Mouse (Mus musculus) embryonic fibroblast, embryonic 13.5 days (primary cell): ENCODE results near the gene Scml4.

Source experiments
- CTCF ChIP-seq: IDR thresholded peaks from 2 replicates; pipeline ENCODE4 v1.5.1; 2011; ENCODE audit warnings: mild to moderate bottlenecking, control low read depth, low read length, moderate library complexity, borderline replicate concordance; ENCODE audit not compliant: insufficient read depth
- POLR2A ChIP-seq: IDR thresholded peaks from 2 replicates; pipeline ENCODE4 v1.6.1; 2011; ENCODE audit warnings: low read depth, mild to moderate bottlenecking, control low read depth, low read length, moderate library complexity

- TF ChIP-seq POLR2A (no peak), CTCF (no peak)
These were observed 34.2 kb upstream of the Scml4 start for GRCm38 (mm10) chr10:42825923-42826322.
